Mouse (Mus musculus) thymus, adult 18-20 months (tissue): ENCODE data around the gene Exosc2.

Source experiments
- DNase-seq, 2 experiments: peaks; one replicate each; pipeline ENCODE4 v3.0.0; 2022; ENCODE audit warnings: mixed read lengths in 2 of 2

Exosc2 gene

DNA sequence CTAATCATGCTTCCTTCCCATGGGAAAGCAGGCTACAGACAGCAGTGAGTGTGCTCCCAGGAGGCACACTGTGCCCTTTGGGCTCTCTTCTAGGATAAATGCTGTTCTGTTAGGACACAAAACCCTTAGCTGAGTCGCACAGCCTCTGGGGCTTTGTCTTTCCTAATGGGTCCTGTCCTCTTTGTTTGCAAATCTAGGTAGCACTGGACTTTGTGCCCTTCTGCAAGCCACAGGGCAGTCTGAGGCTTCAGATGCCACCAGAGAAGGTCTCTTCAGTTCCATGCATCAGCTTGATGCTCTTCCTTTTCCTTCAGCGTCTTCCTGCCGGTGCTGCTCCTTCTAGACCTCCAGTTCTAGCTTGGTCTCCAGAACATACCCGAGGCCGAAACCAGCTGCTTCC is 60.1 kb downstream of the Exosc2 start:
- DNase-seq, result no peak
